Mouse (Mus musculus) limb, embryonic 12.5 days (tissue): ENCODE data around the gene Snx20. TPM values are rescaled to one million over a fixed set of nuclear protein-coding genes. Genes with fewer than 3 reads are reported as not detected.

Source experiments
- ATAC-seq: fragments of 200-750 bp; cut with Nextera tagmentation; 2 replicates; pipeline ENCODE4 v1.8.0; 2017; ENCODE audit warnings: low read depth, moderate TSS enrichment; ENCODE audit not compliant: insufficient number of reproducible peaks, insufficient read depth, low FRiP score, low TSS enrichment
- H3K27ac ChIP-seq: fragments of 300-500 bp; sonication (generic); 2 replicates; pipeline ENCODE4 v1.5.1; 2016; ENCODE audit warnings: mild to moderate bottlenecking, moderate library complexity
- H3K27me3 ChIP-seq: fragments of 300-500 bp; sonication (generic); 2 replicates; pipeline ENCODE4 v1.6.1; 2016; ENCODE audit warnings: mild to moderate bottlenecking, moderate library complexity
- H3K36me3 ChIP-seq: fragments of 300-500 bp; sonication (generic); 2 replicates; pipeline ENCODE4 v1.6.1; 2016; ENCODE audit warnings: mild to moderate bottlenecking, moderate library complexity
- H3K4me1 ChIP-seq: fragments of 300-500 bp; sonication (generic); replicated peaks from 2 replicates; pipeline ENCODE4 v1.6.1; 2016
- H3K4me2 ChIP-seq: fragments of 300-500 bp; sonication (generic); 2 replicates; pipeline ENCODE4 v1.6.1; 2016; ENCODE audit warnings: mild to moderate bottlenecking, moderate library complexity
- H3K4me3 ChIP-seq: fragments of 300-500 bp; sonication (generic); replicated peaks from 2 replicates; pipeline ENCODE4 v1.5.1; 2016; ENCODE audit warnings: mild to moderate bottlenecking
- H3K9ac ChIP-seq: fragments of 300-500 bp; sonication (generic); replicated peaks from 2 replicates; pipeline ENCODE4 v1.6.1; 2016; ENCODE audit warnings: mild to moderate bottlenecking, moderate library complexity
- H3K9me3 ChIP-seq: fragments of 300-500 bp; sonication (generic); 2 replicates; pipeline ENCODE4 v1.6.1; 2016; ENCODE audit warnings: mild to moderate bottlenecking, moderate library complexity
- WGBS: fragments of 180-500 bp; shearing (Covaris S2); methylation state at CpG from one replicate; pipeline ENCODE4 v1.1.7; 2016; 5-methylcytosine and 5-hydroxymethylcytosine counted together
- polyA plus RNA-seq: library from polyadenylated mRNA; unstranded; fragments of >200 nt; fragmentation: Nextera tagmentation; extraction: Ambion mirVana; gene quantifications from 2 replicates; pipeline ENCODE4 v1.2.1, GENCODE M21; 2016

Gene Snx20
- polyA plus RNA-seq, 1 experiment from 2014 or later, result 1.7 TPM

- 74% methylated on average over 14 of the region's 14 CpGs for WGBS
- no peak for ATAC-seq
- Histone ChIP-seq H3K9ac (no peak overlapping the region), H3K9me3 (no peaks in the 10 kb centered on the region), H3K4me1 (peaks cover 18% of the 10 kb centered on the region), H3K27ac (no peak overlapping the region), H3K36me3 (peaks cover 58% of the 10 kb centered on the region), H3K4me3 (no peak overlapping the region), H3K4me2 (no peak overlapping the region), H3K27me3 (no peaks in the 10 kb centered on the region; the same call in 1 of the 2 replicates)
These were observed 57.3 kb downstream of the Snx20 start for GRCm38 (mm10) chr8:88578413-88579175.

- ATAC-seq, result no peak
- no peak overlapping the region for H3K4me2 ChIP-seq
- no peaks in the 10 kb centered on the region for H3K9me3 ChIP-seq
- no peak overlapping the region for H3K4me3 ChIP-seq
- no peak overlapping the region for H3K9ac ChIP-seq
- H3K4me1 ChIP-seq, result peaks cover 18% of the 10 kb centered on the region
- WGBS, result 78% methylated on average over 5 of the region's 5 CpGs
- no peak overlapping the region for H3K27ac ChIP-seq
- H3K27me3 ChIP-seq, result no peaks in the 10 kb centered on the region; the same call in 1 of the 2 replicates
- H3K36me3 ChIP-seq, result peaks cover 48% of the 10 kb centered on the region
These were observed 58.3 kb downstream of the Snx20 start for GRCm38 (mm10) chr8:88577666-88578065.

Other genes starting within 250 kb of the Snx20 start
- gene Nkd1, start 114.8 kb downstream of the Snx20 start, polyA plus RNA-seq, result 64.0 and 72.1 TPM in 2 replicates
- gene Nod2, start 11.2 kb upstream of the Snx20 start, polyA plus RNA-seq, result 0.18 and 0.33 TPM in 2 replicates
- 14.0 and 14.4 TPM in 2 replicates for gene Cyld, start 60.9 kb upstream of the Snx20 start, polyA plus RNA-seq